Mouse (Mus musculus) embryonic facial prominence, embryonic 12.5 days (tissue): Measurements from ENCODE around the gene Gm3543. TPM values are rescaled to one million over a fixed set of nuclear protein-coding genes. Genes with fewer than 3 reads are reported as not detected.
"Not testable (repeated sequence)": the region's sequence is repeated elsewhere in the genome, so short reads cannot be mapped to it uniquely, and the experiment has no call there.

Experiments used
- ATAC-seq: fragments of 200-750 bp; cut with Nextera tagmentation; 2 replicates; pipeline ENCODE4 v1.8.0; 2017; ENCODE audit not compliant: insufficient number of reproducible peaks, insufficient read depth, low FRiP score, low TSS enrichment
- H3K27ac ChIP-seq: fragments of 300-500 bp; sonication (generic); 2 replicates; pipeline ENCODE4 v1.5.1; 2016; ENCODE audit warnings: mild to moderate bottlenecking
- H3K27me3 ChIP-seq: fragments of 300-500 bp; sonication (generic); 2 replicates; pipeline ENCODE4 v1.6.1; 2016; ENCODE audit warnings: mild to moderate bottlenecking, moderate library complexity
- H3K36me3 ChIP-seq: fragments of 300-500 bp; sonication (generic); 2 replicates; pipeline ENCODE4 v1.6.1; 2016; ENCODE audit warnings: mild to moderate bottlenecking
- H3K4me1 ChIP-seq: fragments of 300-500 bp; sonication (generic); 2 replicates; pipeline ENCODE4 v1.6.1; 2016
- H3K4me2 ChIP-seq: fragments of 300-500 bp; sonication (generic); replicated peaks from 2 replicates; pipeline ENCODE4 v1.6.1; 2016; ENCODE audit warnings: mild to moderate bottlenecking, moderate library complexity
- H3K4me3 ChIP-seq: fragments of 300-500 bp; sonication (generic); 2 replicates; pipeline ENCODE4 v1.5.1; 2016; ENCODE audit warnings: mild to moderate bottlenecking
- H3K9ac ChIP-seq: fragments of 300-500 bp; sonication (generic); 2 replicates; pipeline ENCODE4 v1.6.1; 2016; ENCODE audit warnings: mild to moderate bottlenecking, moderate library complexity
- H3K9me3 ChIP-seq: fragments of 300-500 bp; sonication (generic); 2 replicates; pipeline ENCODE4 v1.6.1; 2016; ENCODE audit warnings: mild to moderate bottlenecking, moderate library complexity
- WGBS: fragments of 180-500 bp; shearing (Covaris S2); methylation state at CpG from one replicate; pipeline ENCODE4 v1.1.7; 2016; 5-methylcytosine and 5-hydroxymethylcytosine counted together
- polyA plus RNA-seq: library from polyadenylated mRNA; unstranded; fragments of >200 nt; fragmentation: Nextera tagmentation; extraction: Ambion mirVana; gene quantifications from 2 replicates; pipeline ENCODE4 v1.2.1, GENCODE M21; 2016

Gm3543 gene
- polyA plus RNA-seq = not detected in 2 replicates

- H3K9me3 ChIP-seq, H3K9ac ChIP-seq, H3K27me3 ChIP-seq, H3K4me1 ChIP-seq, H3K27ac ChIP-seq, H3K4me2 ChIP-seq, H3K4me3 ChIP-seq, H3K36me3 ChIP-seq, ATAC-seq: not testable (repeated sequence)
- WGBS = 83% methylated on average over 1 of the region's 1 CpGs
These were observed at the start of gene Gm3543 for GRCm38 (mm10) chr14:41983225-41983624. Gm3543 (minus strand) TSS chr14:41983325.

GRCm38 (mm10) chr14:41968596-41968995 is 14.5 kb downstream of the Gm3543 start:
- 71% methylated on average over 3 of the region's 3 CpGs for WGBS
- not testable (repeated sequence) for H3K4me3 ChIP-seq, H3K4me1 ChIP-seq, H3K27me3 ChIP-seq, H3K36me3 ChIP-seq, H3K9ac ChIP-seq, H3K9me3 ChIP-seq, H3K27ac ChIP-seq, ATAC-seq, H3K4me2 ChIP-seq

GRCm38 (mm10) chr14:41967827-41968226 is 15.3 kb downstream of the Gm3543 start, which contains the start of gene Gm6401:
Gm6401 (minus strand) TSS chr14:41967927.
- not testable (repeated sequence) for H3K4me2 ChIP-seq

GRCm38 (mm10) chr14:41964095-41964494 is 19.0 kb downstream of the Gm3543 start:
- not testable (repeated sequence) for H3K27ac ChIP-seq, H3K4me1 ChIP-seq, H3K9me3 ChIP-seq, H3K36me3 ChIP-seq, H3K9ac ChIP-seq, H3K27me3 ChIP-seq, ATAC-seq, H3K4me2 ChIP-seq, H3K4me3 ChIP-seq
- 72% methylated on average over 4 of the region's 4 CpGs for WGBS

More at GRCm38 (mm10) chr14:41967827-41968226, 15.3 kb downstream of the Gm3543 start, which contains the start of gene Gm6401:
- not testable (repeated sequence) for H3K4me1 ChIP-seq, H3K27me3 ChIP-seq, H3K9ac ChIP-seq, H3K27ac ChIP-seq, H3K9me3 ChIP-seq, H3K36me3 ChIP-seq, ATAC-seq, H3K4me3 ChIP-seq
- WGBS = 72% methylated on average over 1 of the region's 1 CpGs

GRCm38 (mm10) chr14:41943695-41944094 is 39.4 kb downstream of the Gm3543 start, which contains the start of gene 1700024B05Rik:
1700024B05Rik (plus strand) TSS chr14:41943995.
- H3K27ac ChIP-seq, H3K27me3 ChIP-seq, H3K36me3 ChIP-seq, H3K9ac ChIP-seq, H3K4me3 ChIP-seq, H3K4me2 ChIP-seq, H3K4me1 ChIP-seq, ATAC-seq, H3K9me3 ChIP-seq: not testable (repeated sequence)
- WGBS = 86% methylated on average over 1 of the region's 2 CpGs

Other genes starting within 250 kb of the Gm3543 start
- not detected in 2 replicates for gene Gm7929, start 232.7 kb downstream of the Gm3543 start, polyA plus RNA-seq
- not detected in 2 replicates for gene Gm47189, start 210.9 kb downstream of the Gm3543 start, polyA plus RNA-seq
- not detected in 2 replicates for gene Gm7980, start 76.0 kb downstream of the Gm3543 start, polyA plus RNA-seq
- gene 1700049E17Rik1, start 58.4 kb downstream of the Gm3543 start, polyA plus RNA-seq = not detected in 2 replicates
- gene 1700024B05Rik, start 39.3 kb downstream of the Gm3543 start, polyA plus RNA-seq = not detected in 2 replicates
- not detected in 2 replicates for gene Gm6401, start 15.4 kb downstream of the Gm3543 start, polyA plus RNA-seq
- gene Gm7951, start 134.0 kb upstream of the Gm3543 start, polyA plus RNA-seq = not detected in 2 replicates
- gene Gm17027, start 179.3 kb upstream of the Gm3543 start, polyA plus RNA-seq = not detected in 2 replicates
- gene Gm3573, start 207.5 kb upstream of the Gm3543 start, polyA plus RNA-seq = not detected in 2 replicates